Mouse (Mus musculus) fat pad, adult 2 months (tissue): ENCODE data around the gene Taf8.

Experiments
- DNase-seq: peaks from one replicate; pipeline ENCODE4 v3.0.0-alpha.2; 2011; ENCODE audit warnings: low read depth, low spot score; ENCODE audit errors: extremely low read depth

Taf8 gene

DNA sequence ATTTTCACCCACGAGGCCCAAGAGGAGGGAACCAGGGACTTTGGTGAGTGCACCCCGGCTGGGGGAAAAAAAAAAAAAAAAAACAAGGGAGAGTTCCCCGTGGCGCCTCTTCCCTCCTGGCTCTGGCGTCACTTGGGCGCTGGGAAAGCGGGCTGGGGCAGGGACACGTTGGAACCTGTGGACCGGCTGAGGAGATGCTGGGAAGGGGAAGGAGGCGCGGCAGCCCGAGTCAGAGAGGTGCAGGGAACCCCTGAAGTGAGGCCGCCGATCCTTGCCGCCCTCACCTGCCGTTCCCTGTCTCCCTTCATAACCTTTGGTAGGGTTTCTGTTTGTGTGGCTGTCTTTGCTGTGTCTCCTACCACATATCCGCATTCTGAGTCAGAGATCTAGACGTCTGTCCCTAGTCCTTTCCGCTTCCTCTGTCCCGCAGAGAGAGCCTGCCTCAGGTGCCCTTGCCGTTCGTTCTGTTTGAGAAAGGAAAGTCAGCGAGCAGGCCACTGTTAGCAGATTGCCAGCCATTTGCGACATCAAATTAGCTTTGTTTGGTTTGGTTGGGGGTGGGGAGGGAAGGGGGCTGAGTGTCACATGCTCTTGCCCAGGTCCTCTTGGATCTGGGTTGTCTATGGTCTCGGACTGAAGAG lies 65.1 kb downstream of the Taf8 start, which contains the start of gene 1700001C19Rik:
Gene 1700001C19Rik (minus strand): TSS at position 470 of the 641 bp plus-strand sequence.
- no peak for DNase-seq

DNA sequence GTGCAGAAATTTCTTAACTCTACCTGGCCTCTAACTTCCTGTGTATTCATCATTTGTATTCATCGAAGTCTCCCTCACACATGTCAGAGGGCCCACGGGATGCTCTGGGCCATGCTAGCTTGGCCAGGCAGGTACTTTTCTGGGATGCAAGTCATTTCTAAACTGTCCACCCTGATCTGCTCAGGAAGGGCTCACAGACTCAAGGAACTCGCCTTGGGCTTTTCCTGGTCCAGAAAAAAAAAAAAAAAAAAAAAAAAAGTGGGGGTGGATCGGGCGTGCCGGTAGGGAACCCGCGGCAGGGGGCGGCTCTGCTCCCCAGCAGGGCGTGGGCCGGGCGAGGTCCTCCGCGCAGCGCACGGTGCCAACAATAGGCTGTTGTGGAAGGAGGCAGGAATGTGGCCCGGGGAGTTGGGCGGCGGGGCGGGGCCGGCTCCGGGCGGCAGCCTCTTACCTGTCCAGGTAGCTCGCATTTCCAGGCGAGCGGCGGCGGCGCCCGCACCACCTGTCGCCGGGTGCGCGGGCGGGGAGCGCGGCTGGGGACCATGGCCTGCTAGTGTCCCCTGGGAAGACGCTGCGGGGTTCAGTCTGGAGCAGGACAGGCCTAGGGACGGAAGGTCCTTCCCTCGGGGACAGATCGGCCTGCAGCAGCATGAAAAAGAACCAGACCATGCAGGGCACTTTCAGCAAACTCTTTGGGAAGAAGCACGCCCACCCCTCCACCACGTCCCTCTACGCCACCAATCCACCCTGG lies 65.8 kb downstream of the Taf8 start, which contains the start of gene AI661453:
Gene AI661453 (plus strand): TSS at position 460 of the 751 bp plus-strand sequence.
- DNase-seq: no peak
